Mouse (Mus musculus): ENCODE measurements around the gene Gm17545. TPM values are rescaled to one million over a fixed set of nuclear protein-coding genes. Genes with fewer than 3 reads are reported as not detected.

Gene Gm17545
- polyA plus RNA-seq, 1 experiment from 2014 or later = not detected

GRCm38 (mm10) chr9:22468899-22469259 lies 14.8 kb downstream of the Gm17545 start:
- Histone ChIP-seq H3K4me2 (ENCODE audit: low read length) (peak overlapping the region; percentile 58; the same call in 1 of the 2 replicates), H3K27me3 (replicated peaks; ENCODE audit: control insufficient read depth, insufficient read depth, low read length) (no peaks in the 10 kb centered on the region), H3K4me3 (ENCODE audit: low read depth, low read length) (no peak overlapping the region), H3K4me1 (replicated peaks; ENCODE audit: control insufficient read depth, insufficient read depth, low read length) (no peaks in the 10 kb centered on the region; the same call in none of the 2 replicates), H3K9ac (ENCODE audit: low read length) (no peak overlapping the region), H3K27ac (ENCODE audit: low read depth) (no peak overlapping the region), H3K9me3 (ENCODE audit: control insufficient read depth, low read length) (no peaks in the 10 kb centered on the region), H3K36me3 (ENCODE audit: control insufficient read depth, insufficient read depth, low read length) (peaks cover 8% of the 10 kb centered on the region; the same call in 1 of the 2 replicates)
- ATAC-seq (replicated peaks; ENCODE audit: low FRiP score, low TSS enrichment, low read depth) (no peak), DNase-seq (ENCODE audit: low spot score) (no peak)
- WGBS = 79% methylated on average over 8 of the region's 8 CpGs

DNA sequence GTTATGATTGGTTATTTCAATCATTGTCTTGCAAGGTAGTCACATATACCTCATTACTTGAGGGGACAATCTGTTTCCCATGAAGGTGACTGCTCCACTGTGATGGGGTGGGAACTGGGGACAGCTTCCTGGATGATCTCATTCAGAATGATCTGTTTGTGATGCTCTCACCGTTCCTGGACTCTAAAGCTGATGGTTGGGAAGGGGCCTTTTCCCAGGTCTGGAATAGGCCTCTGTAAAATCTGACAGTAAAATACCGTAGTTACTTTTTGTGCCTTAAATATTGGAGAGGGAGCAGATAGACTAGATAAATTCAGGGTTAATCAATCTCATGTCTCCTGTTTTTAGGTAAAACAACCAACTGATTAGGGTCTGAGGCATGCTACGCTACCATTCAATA lies 15.6 kb downstream of the Gm17545 start, which contains the start of gene Rp9:
Gene Rp9 (minus strand): TSS at position 101 of the 400 bp plus-strand sequence.
- Histone ChIP-seq H3K27ac (ENCODE audit: low read depth) (no peak within 1 kb of the TSS; the same call in 1 of the 2 replicates), H3K4me1 (replicated peaks; ENCODE audit: control insufficient read depth, insufficient read depth, low read length) (no peaks in the 10 kb centered on the region; the same call in none of the 2 replicates)
- 85% methylated on average over 3 of the region's 3 CpGs for WGBS

GRCm38 (mm10) chr9:22475424-22475868 lies 21.4 kb downstream of the Gm17545 start, which contains the start of gene Bbs9:
TSS of gene Bbs9 (plus strand) at chr9:22475715.
- Histone ChIP-seq H3K9me3 (ENCODE audit: control insufficient read depth, low read length) (no peaks in the 10 kb centered on the region), H3K27ac (ENCODE audit: low read depth) (peak within 1 kb of the TSS; percentile 44), H3K4me2 (ENCODE audit: low read length) (peak within 1 kb of the TSS; percentile 97), H3K9ac (ENCODE audit: low read length) (peak within 1 kb of the TSS; percentile 55), H3K4me1 (replicated peaks; ENCODE audit: control insufficient read depth, insufficient read depth, low read length) (peaks cover 7% of the 10 kb centered on the region), H3K36me3 (ENCODE audit: control insufficient read depth, insufficient read depth, low read length) (no peaks in the 10 kb centered on the region), H3K27me3 (replicated peaks; ENCODE audit: control insufficient read depth, insufficient read depth, low read length) (no peaks in the 10 kb centered on the region), H3K4me3 (ENCODE audit: low read depth, low read length) (peak within 1 kb of the TSS; percentile 84)
- ATAC-seq (replicated peaks; ENCODE audit: low FRiP score, low TSS enrichment, low read depth) (peak; percentile 99), DNase-seq (ENCODE audit: low spot score) (peak; percentile 93)
- under 1% methylated on average over 25 of the region's 25 CpGs for WGBS

More for the DNA sequence above, 15.6 kb downstream of the Gm17545 start, which contains the start of gene Rp9:
- ATAC-seq (replicated peaks; ENCODE audit: low FRiP score, low TSS enrichment, low read depth) (no peak), DNase-seq (ENCODE audit: low spot score) (no peak)
- Histone ChIP-seq H3K27me3 (replicated peaks; ENCODE audit: control insufficient read depth, insufficient read depth, low read length) (no peaks in the 10 kb centered on the region), H3K36me3 (ENCODE audit: control insufficient read depth, insufficient read depth, low read length) (peaks cover 4% of the 10 kb centered on the region; the same call in 1 of the 2 replicates), H3K9me3 (ENCODE audit: control insufficient read depth, low read length) (no peaks in the 10 kb centered on the region), H3K9ac (ENCODE audit: low read length) (peak within 1 kb of the TSS; percentile 85), H3K4me3 (ENCODE audit: low read depth, low read length) (peak within 1 kb of the TSS; percentile 82; the same call in 1 of the 2 replicates), H3K4me2 (ENCODE audit: low read length) (peak within 1 kb of the TSS; percentile 58)

DNA sequence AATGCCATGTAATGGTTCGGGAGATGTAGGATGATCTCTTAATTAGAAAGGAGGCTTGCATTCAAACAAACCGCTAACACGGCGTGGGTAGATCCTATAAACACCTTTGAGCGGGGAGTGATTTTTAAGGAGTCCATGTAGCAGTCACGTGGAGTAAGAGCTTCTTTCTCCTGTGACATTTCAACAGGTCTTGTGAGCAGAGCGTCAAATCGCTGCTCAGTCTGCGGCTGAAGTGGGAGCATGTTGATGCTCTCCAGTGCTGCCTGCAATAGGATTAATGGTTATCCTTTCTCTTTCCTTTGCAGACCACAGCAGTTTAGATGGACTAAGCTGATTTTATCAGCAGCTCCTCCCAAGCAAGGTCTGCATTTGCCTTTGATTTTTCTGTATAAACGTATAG lies 22.2 kb downstream of the Gm17545 start:
- Histone ChIP-seq H3K4me2 (ENCODE audit: low read length) (peak overlapping the region; percentile 97), H3K4me1 (replicated peaks; ENCODE audit: control insufficient read depth, insufficient read depth, low read length) (peaks cover 7% of the 10 kb centered on the region), H3K9me3 (ENCODE audit: control insufficient read depth, low read length) (no peaks in the 10 kb centered on the region), H3K4me3 (ENCODE audit: low read depth, low read length) (peak overlapping the region; percentile 84), H3K9ac (ENCODE audit: low read length) (peak overlapping the region; percentile 55), H3K27ac (ENCODE audit: low read depth) (peak overlapping the region; percentile 44; the same call in 1 of the 2 replicates), H3K27me3 (replicated peaks; ENCODE audit: control insufficient read depth, insufficient read depth, low read length) (no peaks in the 10 kb centered on the region), H3K36me3 (ENCODE audit: control insufficient read depth, insufficient read depth, low read length) (no peaks in the 10 kb centered on the region)
- DNase-seq (ENCODE audit: low spot score) = peak; percentile 62
- ATAC-seq (replicated peaks; ENCODE audit: low FRiP score, low TSS enrichment, low read depth) = no peak
- 2% methylated on average over 10 of the region's 10 CpGs for WGBS

- no peak overlapping the region for H3K4me3 ChIP-seq (ENCODE audit: low read depth, low read length)
- no peaks in the 10 kb centered on the region for H3K9me3 ChIP-seq (ENCODE audit: control insufficient read depth, low read length)
- H3K9ac ChIP-seq (ENCODE audit: low read length) = no peak overlapping the region
- H3K4me2 ChIP-seq (ENCODE audit: low read length) = no peak overlapping the region
- no peak for DNase-seq (ENCODE audit: low spot score)
- no peak overlapping the region for H3K27ac ChIP-seq (ENCODE audit: low read depth)
- no peaks in the 10 kb centered on the region for H3K27me3 ChIP-seq (replicated peaks; ENCODE audit: control insufficient read depth, insufficient read depth, low read length)
- no peak for ATAC-seq (replicated peaks; ENCODE audit: low FRiP score, low TSS enrichment, low read depth)
- H3K36me3 ChIP-seq (ENCODE audit: control insufficient read depth, insufficient read depth, low read length) = no peaks in the 10 kb centered on the region
- H3K4me1 ChIP-seq (replicated peaks; ENCODE audit: control insufficient read depth, insufficient read depth, low read length) = peaks cover 7% of the 10 kb centered on the region
- WGBS = 93% methylated on average over 8 of the region's 8 CpGs
Observed at GRCm38 (mm10) chr9:22478946-22479345, 24.9 kb downstream of the Gm17545 start.

- no peak for ATAC-seq (replicated peaks; ENCODE audit: low FRiP score, low TSS enrichment, low read depth)
- Histone ChIP-seq H3K4me3 (ENCODE audit: low read depth, low read length) (no peak overlapping the region), H3K27me3 (replicated peaks; ENCODE audit: control insufficient read depth, insufficient read depth, low read length) (no peaks in the 10 kb centered on the region), H3K27ac (ENCODE audit: low read depth) (no peak overlapping the region), H3K9me3 (ENCODE audit: control insufficient read depth, low read length) (no peaks in the 10 kb centered on the region), H3K36me3 (ENCODE audit: control insufficient read depth, insufficient read depth, low read length) (no peaks in the 10 kb centered on the region), H3K9ac (ENCODE audit: low read length) (no peak overlapping the region), H3K4me1 (replicated peaks; ENCODE audit: control insufficient read depth, insufficient read depth, low read length) (no peaks in the 10 kb centered on the region), H3K4me2 (ENCODE audit: low read length) (no peak overlapping the region)
- WGBS = 95% methylated on average over 8 of the region's 8 CpGs
- no peak for DNase-seq (ENCODE audit: low spot score)
Observed at GRCm38 (mm10) chr9:22483866-22484561, 29.9 kb downstream of the Gm17545 start.

DNA sequence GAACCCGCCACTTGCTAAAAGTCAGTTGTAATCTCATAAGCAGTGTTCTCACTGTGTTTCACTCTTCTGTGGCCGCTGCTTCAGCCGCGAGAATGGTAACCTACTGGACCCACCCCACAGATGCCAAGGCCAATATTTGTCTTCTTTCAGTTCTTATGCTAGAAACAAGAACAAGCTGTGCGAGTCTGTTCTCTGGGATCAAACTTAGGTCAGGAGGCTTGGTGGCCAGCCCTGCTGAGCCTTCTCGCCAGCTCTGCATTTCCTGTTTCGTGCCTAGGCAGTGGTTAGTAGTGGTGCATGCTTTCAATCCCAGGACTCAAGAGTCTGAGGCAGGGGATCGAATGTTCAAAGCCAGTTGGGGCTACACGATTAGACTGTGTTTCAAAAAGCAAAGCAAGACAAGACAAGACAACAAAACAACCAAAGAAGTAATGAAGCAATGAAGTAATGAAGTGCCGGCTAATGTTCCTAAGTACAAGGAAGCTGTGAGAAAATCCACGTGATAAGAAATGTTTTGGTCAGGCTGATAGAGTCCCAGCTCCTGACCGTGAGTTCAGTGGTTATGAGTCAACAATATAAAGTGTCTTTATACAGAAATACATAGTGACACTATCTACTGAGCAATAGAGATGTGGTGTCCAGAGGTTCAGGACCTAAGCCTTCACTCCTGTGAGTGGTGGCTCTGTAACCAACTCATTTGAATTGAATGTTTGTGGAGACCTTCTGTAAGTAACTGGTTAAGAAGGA lies 30.6 kb downstream of the Gm17545 start:
- no peak overlapping the region for H3K4me3 ChIP-seq (ENCODE audit: low read depth, low read length)
- ATAC-seq (replicated peaks; ENCODE audit: low FRiP score, low TSS enrichment, low read depth) = no peak
- no peaks in the 10 kb centered on the region for H3K36me3 ChIP-seq (ENCODE audit: control insufficient read depth, insufficient read depth, low read length)
- 88% methylated on average over 12 of the region's 12 CpGs for WGBS
- DNase-seq (ENCODE audit: low spot score) = no peak
- no peak overlapping the region for H3K27ac ChIP-seq (ENCODE audit: low read depth)
- no peak overlapping the region for H3K4me2 ChIP-seq (ENCODE audit: low read length)
- H3K9ac ChIP-seq (ENCODE audit: low read length) = no peak overlapping the region
- no peaks in the 10 kb centered on the region for H3K4me1 ChIP-seq (replicated peaks; ENCODE audit: control insufficient read depth, insufficient read depth, low read length)
- H3K9me3 ChIP-seq (ENCODE audit: control insufficient read depth, low read length) = no peaks in the 10 kb centered on the region
- H3K27me3 ChIP-seq (replicated peaks; ENCODE audit: control insufficient read depth, insufficient read depth, low read length) = no peaks in the 10 kb centered on the region

DNA sequence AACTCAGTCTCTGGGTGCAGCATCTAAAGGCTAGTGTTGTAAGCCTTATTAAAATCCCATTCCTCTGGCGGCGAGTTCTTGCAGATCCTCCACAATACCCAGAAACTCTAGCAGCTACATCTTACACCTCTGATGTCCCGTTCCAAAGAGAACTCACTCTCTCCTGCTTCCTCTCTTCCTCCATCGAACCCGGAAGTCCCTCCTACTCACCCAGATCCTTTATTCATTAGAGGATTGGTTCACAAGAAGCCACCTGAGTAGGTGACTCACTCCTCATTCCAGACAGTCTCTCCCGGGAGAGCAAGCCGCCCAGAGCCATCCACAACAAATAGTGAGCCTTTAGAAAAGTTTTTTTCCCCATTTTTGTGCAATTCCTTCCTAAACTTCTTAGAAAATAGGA lies 32.1 kb downstream of the Gm17545 start:
- H3K27me3 ChIP-seq (replicated peaks; ENCODE audit: control insufficient read depth, insufficient read depth, low read length) = no peaks in the 10 kb centered on the region
- DNase-seq (ENCODE audit: low spot score) = no peak
- no peak for ATAC-seq (replicated peaks; ENCODE audit: low FRiP score, low TSS enrichment, low read depth)
- H3K27ac ChIP-seq (ENCODE audit: low read depth) = no peak overlapping the region
- no peak overlapping the region for H3K9ac ChIP-seq (ENCODE audit: low read length)
- WGBS = 93% methylated on average over 7 of the region's 7 CpGs
- H3K9me3 ChIP-seq (ENCODE audit: control insufficient read depth, low read length) = no peaks in the 10 kb centered on the region
- no peak overlapping the region for H3K4me2 ChIP-seq (ENCODE audit: low read length)
- H3K36me3 ChIP-seq (ENCODE audit: control insufficient read depth, insufficient read depth, low read length) = no peaks in the 10 kb centered on the region
- H3K4me3 ChIP-seq (ENCODE audit: low read depth, low read length) = no peak overlapping the region
- H3K4me1 ChIP-seq (replicated peaks; ENCODE audit: control insufficient read depth, insufficient read depth, low read length) = no peaks in the 10 kb centered on the region
